Mouse (Mus musculus): ENCODE data around the gene Mbnl1.

Gene Mbnl1

GRCm38 (mm10) chr3:60519337-60519736 is 46.7 kb downstream of the Mbnl1 start:
- no peak for DNase-seq

GRCm38 (mm10) chr3:60524127-60524526 is 51.5 kb downstream of the Mbnl1 start:
- DNase-seq: no peak

- no peak for DNase-seq
These were observed 58.7 kb downstream of the Mbnl1 start for GRCm38 (mm10) chr3:60531286-60531685.

- DNase-seq: no peak
These were observed 59.2 kb downstream of the Mbnl1 start for GRCm38 (mm10) chr3:60531826-60532225.

- no peak for DNase-seq
These were observed 62.6 kb downstream of the Mbnl1 start for GRCm38 (mm10) chr3:60535224-60535623.

GRCm38 (mm10) chr3:60537063-60537462 is 64.4 kb downstream of the Mbnl1 start:
- no peak for DNase-seq

- DNase-seq: no peak
These were observed 65.8 kb downstream of the Mbnl1 start for GRCm38 (mm10) chr3:60538214-60538971.

GRCm38 (mm10) chr3:60541121-60541520 is 68.5 kb downstream of the Mbnl1 start:
- no peak for DNase-seq

- DNase-seq: no peak
These were observed 73.6 kb downstream of the Mbnl1 start for GRCm38 (mm10) chr3:60546196-60546595.

- DNase-seq: no peak
These were observed 74.3 kb downstream of the Mbnl1 start for GRCm38 (mm10) chr3:60546904-60547303.

GRCm38 (mm10) chr3:60550492-60550891 is 77.9 kb downstream of the Mbnl1 start:
- no peak for DNase-seq

- DNase-seq: no peak
These were observed 79.0 kb downstream of the Mbnl1 start for GRCm38 (mm10) chr3:60551650-60552049.

- DNase-seq: no peak
These were observed 80.4 kb downstream of the Mbnl1 start for GRCm38 (mm10) chr3:60553011-60553410.

- no peak for DNase-seq
These were observed 84.0 kb downstream of the Mbnl1 start for GRCm38 (mm10) chr3:60556596-60556995.

GRCm38 (mm10) chr3:60558252-60558862 is 85.7 kb downstream of the Mbnl1 start:
- no peak for DNase-seq

- DNase-seq: no peak
These were observed 87.1 kb downstream of the Mbnl1 start for GRCm38 (mm10) chr3:60559762-60560161.

GRCm38 (mm10) chr3:60563529-60564243 is 91.1 kb downstream of the Mbnl1 start:
- DNase-seq: no peak

GRCm38 (mm10) chr3:60564244-60564643 is 91.6 kb downstream of the Mbnl1 start:
- DNase-seq: no peak

- no peak for DNase-seq
These were observed 92.6 kb downstream of the Mbnl1 start for GRCm38 (mm10) chr3:60565204-60565603.

- DNase-seq: no peak
These were observed 93.3 kb downstream of the Mbnl1 start for GRCm38 (mm10) chr3:60565950-60566349.

GRCm38 (mm10) chr3:60568171-60568684 is 95.6 kb downstream of the Mbnl1 start:
- DNase-seq: no peak

- no peak for DNase-seq
These were observed 96.4 kb downstream of the Mbnl1 start for GRCm38 (mm10) chr3:60568801-60569568.

- DNase-seq: no peak
These were observed 97.2 kb downstream of the Mbnl1 start for GRCm38 (mm10) chr3:60569781-60570180.
